Mouse (Mus musculus): ENCODE measurements around the gene Fam118a. TPM values are rescaled to one million over a fixed set of nuclear protein-coding genes. Genes with fewer than 3 reads are reported as not detected.

The Fam118a gene
- total and polyA plus RNA-seq, 2 experiments = 1.3 to 3.0 TPM

GRCm38 (mm10) chr15:85063421-85063820, 34.7 kb downstream of the Fam118a start:
- Histone ChIP-seq H3K27me3 (ENCODE audit: control insufficient read depth, insufficient read depth, low read length) (no peaks in the 10 kb centered on the region), H3K79me2 (ENCODE audit: control insufficient read depth, insufficient read depth, low read length) (no peaks in the 10 kb centered on the region), H3K4me3 (ENCODE audit: insufficient read depth, low read depth, low read length) (no peak overlapping the region), H3K27ac (replicated peaks; ENCODE audit: insufficient read depth, low read depth, low read length) (no peak overlapping the region), H3K36me3 (ENCODE audit: control insufficient read depth, insufficient read depth, low read length) (peaks cover 2% of the 10 kb centered on the region; the same call in 1 of the 2 replicates), H3K9ac (ENCODE audit: low read depth, low read length) (no peak overlapping the region), H3K4me1 (ENCODE audit: control insufficient read depth, insufficient read depth, low read length) (no peaks in the 10 kb centered on the region)
- WGBS = 90% methylated on average over 2 of the region's 2 CpGs
- no peak for DNase-seq (ENCODE audit: extremely low read depth, low read depth, low spot score)
- TF ChIP-seq CTCF (IDR thresholded peaks at IDR 0.05; ENCODE audit: low read depth, low read length) (no peak), POLR2A (IDR thresholded peaks at IDR 0.05; ENCODE audit: extremely low read depth, insufficient read depth, low read length) (no peak)

GRCm38 (mm10) chr15:85070561-85070960, 41.8 kb downstream of the Fam118a start:
- TF ChIP-seq CTCF (IDR thresholded peaks at IDR 0.05; ENCODE audit: low read depth, low read length) (peak; percentile 49), POLR2A (IDR thresholded peaks at IDR 0.05; ENCODE audit: extremely low read depth, insufficient read depth, low read length) (no peak)
- no peaks in the 10 kb centered on the region for H3K79me2 ChIP-seq (ENCODE audit: control insufficient read depth, insufficient read depth, low read length)
- no peaks in the 10 kb centered on the region for H3K27me3 ChIP-seq (ENCODE audit: control insufficient read depth, insufficient read depth, low read length)
- H3K4me3 ChIP-seq (ENCODE audit: insufficient read depth, low read depth, low read length) = no peak overlapping the region
- DNase-seq (ENCODE audit: extremely low read depth, low read depth, low spot score) = peak; percentile 64
- H3K4me1 ChIP-seq (ENCODE audit: control insufficient read depth, insufficient read depth, low read length) = no peaks in the 10 kb centered on the region
- no peak overlapping the region for H3K27ac ChIP-seq (replicated peaks; ENCODE audit: insufficient read depth, low read depth, low read length)
- WGBS = 14% methylated on average over 2 of the region's 2 CpGs
- H3K9ac ChIP-seq (ENCODE audit: low read depth, low read length) = no peak overlapping the region
- no peaks in the 10 kb centered on the region for H3K36me3 ChIP-seq (ENCODE audit: control insufficient read depth, insufficient read depth, low read length)

GRCm38 (mm10) chr15:85072651-85073050, 43.9 kb downstream of the Fam118a start:
- no peak overlapping the region for H3K4me3 ChIP-seq (ENCODE audit: insufficient read depth, low read depth, low read length)
- no peaks in the 10 kb centered on the region for H3K4me1 ChIP-seq (ENCODE audit: control insufficient read depth, insufficient read depth, low read length)
- no peaks in the 10 kb centered on the region for H3K79me2 ChIP-seq (ENCODE audit: control insufficient read depth, insufficient read depth, low read length)
- no peak overlapping the region for H3K9ac ChIP-seq (ENCODE audit: low read depth, low read length)
- no peak for DNase-seq (ENCODE audit: extremely low read depth, low read depth, low spot score)
- H3K27ac ChIP-seq (replicated peaks; ENCODE audit: insufficient read depth, low read depth, low read length) = no peak overlapping the region
- H3K27me3 ChIP-seq (ENCODE audit: control insufficient read depth, insufficient read depth, low read length) = no peaks in the 10 kb centered on the region
- H3K36me3 ChIP-seq (ENCODE audit: control insufficient read depth, insufficient read depth, low read length) = no peaks in the 10 kb centered on the region
- 86% methylated on average over 2 of the region's 2 CpGs for WGBS
- TF ChIP-seq POLR2A (IDR thresholded peaks at IDR 0.05; ENCODE audit: extremely low read depth, insufficient read depth, low read length) = no peak
- no peak for TF ChIP-seq CTCF (IDR thresholded peaks at IDR 0.05; ENCODE audit: low read depth, low read length)

- H3K9ac ChIP-seq (ENCODE audit: low read depth, low read length) = no peak overlapping the region
- H3K27ac ChIP-seq (replicated peaks; ENCODE audit: insufficient read depth, low read depth, low read length) = no peak overlapping the region
- 72% methylated on average over 1 of the region's 1 CpGs for WGBS
- H3K4me1 ChIP-seq (ENCODE audit: control insufficient read depth, insufficient read depth, low read length) = no peaks in the 10 kb centered on the region
- H3K4me3 ChIP-seq (ENCODE audit: insufficient read depth, low read depth, low read length) = no peak overlapping the region
- H3K79me2 ChIP-seq (ENCODE audit: control insufficient read depth, insufficient read depth, low read length) = no peaks in the 10 kb centered on the region
- no peaks in the 10 kb centered on the region for H3K36me3 ChIP-seq (ENCODE audit: control insufficient read depth, insufficient read depth, low read length)
- no peak for TF ChIP-seq CTCF (IDR thresholded peaks at IDR 0.05; ENCODE audit: low read depth, low read length)
- no peaks in the 10 kb centered on the region for H3K27me3 ChIP-seq (ENCODE audit: control insufficient read depth, insufficient read depth, low read length)
- DNase-seq (ENCODE audit: extremely low read depth, low read depth, low spot score) = no peak
Observed at GRCm38 (mm10) chr15:85085641-85086040, 56.9 kb downstream of the Fam118a start.

Other genes with a start within 250 kb of the Fam118a start
- gene Phf21b, start 172.9 kb upstream of the Fam118a start, total RNA-seq (2014; rRNA removed) = 0.07 and 0.28 TPM in 2 replicates
- 0.19 and 0.29 TPM in 2 replicates for gene Phf21b, start 172.9 kb upstream of the Fam118a start, polyA plus RNA-seq (2012; rRNA removed)
- gene Gm29666, start 108.9 kb upstream of the Fam118a start, total RNA-seq (2014; rRNA removed) = 0.27 and 0.37 TPM in 2 replicates
- 0.05 and 0.09 TPM in 2 replicates for gene Gm29666, start 108.9 kb upstream of the Fam118a start, polyA plus RNA-seq (2012; rRNA removed)
- gene Nup50, start 105.5 kb upstream of the Fam118a start, total RNA-seq (2014; rRNA removed) = 9.0 and 9.7 TPM in 2 replicates
- gene Nup50, start 105.5 kb upstream of the Fam118a start, polyA plus RNA-seq (2012; rRNA removed) = 5.0 and 5.3 TPM in 2 replicates
- gene 5031439G07Rik, start 40.4 kb upstream of the Fam118a start, total RNA-seq (2014; rRNA removed) = 9.8 and 11.3 TPM in 2 replicates
- gene 5031439G07Rik, start 40.4 kb upstream of the Fam118a start, polyA plus RNA-seq (2012; rRNA removed) = 9.0 and 11.2 TPM in 2 replicates
- not detected in 2 replicates for gene Upk3a, start 11.8 kb upstream of the Fam118a start, total RNA-seq (2014; rRNA removed)
- not detected in 2 replicates for gene Upk3a, start 11.8 kb upstream of the Fam118a start, polyA plus RNA-seq (2012; rRNA removed)
- gene Smc1b, start 103.0 kb downstream of the Fam118a start, total RNA-seq (2014; rRNA removed) = 0.20 and 2.5 TPM in 2 replicates
- 0.01 TPM in 1 of 2 replicates, not detected in the other for gene Smc1b, start 103.0 kb downstream of the Fam118a start, polyA plus RNA-seq (2012; rRNA removed)
- gene Ribc2, start 103.1 kb downstream of the Fam118a start, total RNA-seq (2014; rRNA removed) = not detected in 2 replicates
- gene Ribc2, start 103.1 kb downstream of the Fam118a start, polyA plus RNA-seq (2012; rRNA removed) = not detected in 2 replicates
- gene Fbln1, start 177.0 kb downstream of the Fam118a start, total RNA-seq (2014; rRNA removed) = 0.83 and 1.2 TPM in 2 replicates
- 1.4 and 1.6 TPM in 2 replicates for gene Fbln1, start 177.0 kb downstream of the Fam118a start, polyA plus RNA-seq (2012; rRNA removed)

All from liver, adult 2 months (tissue).